Mouse (Mus musculus) embryo, embryonic 11.5 days (tissue): ENCODE results near the gene Eif1.
"Not testable (repeated sequence)": the region's sequence is repeated elsewhere in the genome, so short reads cannot be mapped to it uniquely, and the experiment has no call there.

Experiments used
- DNase-seq: peaks from one replicate; pipeline ENCODE4 v3.0.0-alpha.2; 2012; ENCODE audit warnings: low read depth, low spot score

The Eif1 gene

DNA sequence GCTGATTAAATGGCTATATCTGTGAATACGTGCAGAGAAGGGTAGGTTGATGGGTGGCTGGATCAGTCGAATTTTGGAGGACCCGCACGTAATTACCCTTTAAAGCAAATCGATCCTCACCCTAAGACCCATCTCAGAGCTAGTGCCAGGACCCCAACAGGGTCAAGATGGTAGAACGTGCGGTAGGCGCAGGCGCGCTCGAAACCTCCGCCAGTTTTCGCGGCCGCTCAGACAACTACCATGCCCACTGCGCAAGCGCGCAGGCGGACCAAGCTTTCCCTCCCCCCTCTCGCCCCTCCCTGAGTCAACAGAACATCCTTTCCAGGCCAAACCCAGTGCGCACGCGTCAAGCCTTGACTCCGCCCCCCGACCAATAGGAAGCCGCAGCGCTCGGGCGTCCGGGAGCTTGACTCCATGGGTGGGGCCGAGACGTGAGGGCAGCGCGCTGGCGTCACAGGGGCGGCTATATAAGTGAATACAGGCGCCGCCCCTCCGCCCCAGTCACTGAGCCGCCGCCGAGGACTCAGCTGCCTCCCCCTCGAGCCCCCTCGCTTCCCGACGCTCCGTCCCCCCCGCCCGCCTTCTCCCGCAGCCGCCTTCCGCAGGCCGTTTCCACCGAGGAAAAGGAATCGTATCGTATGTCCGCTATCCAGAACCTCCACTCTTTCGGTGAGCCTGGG is at the start of gene Eif1:
Gene Eif1, plus strand, starts transcription at position 394 of the 680 bp plus-strand sequence.
- peak; percentile 100 for DNase-seq

- DNase-seq = no peak
These were observed 47.8 kb upstream of the Eif1 start for GRCm38 (mm10) chr11:100271878-100272277.

GRCm38 (mm10) chr11:100274719-100275118 is 45.0 kb upstream of the Eif1 start:
- no peak for DNase-seq

- DNase-seq = no peak
These were observed 44.2 kb upstream of the Eif1 start for GRCm38 (mm10) chr11:100275466-100275865.

DNA sequence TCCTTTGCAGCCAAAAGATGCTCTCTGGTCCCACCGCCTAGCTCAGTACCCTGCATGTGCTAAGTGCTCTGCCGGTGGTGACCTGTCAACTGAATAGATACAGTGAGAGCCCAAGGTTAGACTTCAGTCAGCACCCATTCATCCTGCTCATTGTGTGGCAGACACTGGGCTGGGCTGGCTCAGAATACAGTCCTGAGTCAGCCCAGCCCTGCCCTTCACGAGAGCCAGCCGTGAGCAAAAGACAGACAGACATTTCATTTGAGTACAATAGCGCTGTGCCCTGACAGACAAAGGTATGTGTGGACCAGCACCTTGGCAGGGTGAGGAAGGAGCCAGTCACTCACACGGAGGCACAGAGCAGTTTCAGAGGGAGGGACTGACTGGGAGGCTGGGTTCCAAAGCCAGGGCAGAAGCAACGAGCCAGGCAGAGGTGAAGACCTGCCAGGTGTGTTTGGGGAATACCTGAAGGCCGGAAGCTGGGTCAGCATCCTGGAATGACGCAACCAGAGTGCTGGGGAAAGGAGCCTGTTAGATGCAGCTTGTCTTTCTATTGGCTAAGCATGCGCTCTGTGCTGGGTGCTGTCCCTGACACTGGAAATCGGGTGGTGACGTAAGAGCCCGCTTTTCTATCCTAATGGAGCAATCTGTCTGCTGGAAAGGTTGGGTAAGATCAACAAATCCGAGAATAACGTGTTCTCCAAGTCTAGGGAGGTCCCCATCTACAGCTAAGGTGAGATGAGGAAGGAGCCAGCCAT is 41.8 kb upstream of the Eif1 start:
- no peak for DNase-seq

DNA sequence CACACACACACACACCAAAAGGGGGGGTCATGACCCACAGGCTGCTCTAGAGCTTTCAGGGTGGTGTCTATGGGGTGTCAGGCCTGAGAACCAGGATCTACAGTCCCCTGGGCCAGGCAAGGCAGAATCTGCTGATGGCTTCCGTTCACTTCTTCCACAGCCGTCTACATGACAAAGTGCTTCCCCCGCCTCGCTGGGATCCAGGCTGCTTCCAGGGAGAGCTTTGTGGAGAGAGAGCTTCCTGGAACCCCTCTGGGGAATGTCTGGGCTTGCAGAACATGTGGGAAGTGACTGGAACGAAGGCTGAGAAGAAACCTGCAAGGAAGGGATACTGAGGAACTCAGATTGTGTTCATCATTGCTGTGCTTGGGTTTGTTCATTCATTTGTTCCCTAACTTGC is 40.9 kb upstream of the Eif1 start:
- no peak for DNase-seq

GRCm38 (mm10) chr11:100281596-100282544 is 37.8 kb upstream of the Eif1 start:
- peak; percentile 80 for DNase-seq

- peak; percentile 64 for DNase-seq
These were observed 37.1 kb upstream of the Eif1 start for GRCm38 (mm10) chr11:100282549-100282948.

- no peak for DNase-seq
These were observed 34.7 kb upstream of the Eif1 start for GRCm38 (mm10) chr11:100284988-100285387.

GRCm38 (mm10) chr11:100287024-100287423 is 32.7 kb upstream of the Eif1 start:
- no peak for DNase-seq

DNA sequence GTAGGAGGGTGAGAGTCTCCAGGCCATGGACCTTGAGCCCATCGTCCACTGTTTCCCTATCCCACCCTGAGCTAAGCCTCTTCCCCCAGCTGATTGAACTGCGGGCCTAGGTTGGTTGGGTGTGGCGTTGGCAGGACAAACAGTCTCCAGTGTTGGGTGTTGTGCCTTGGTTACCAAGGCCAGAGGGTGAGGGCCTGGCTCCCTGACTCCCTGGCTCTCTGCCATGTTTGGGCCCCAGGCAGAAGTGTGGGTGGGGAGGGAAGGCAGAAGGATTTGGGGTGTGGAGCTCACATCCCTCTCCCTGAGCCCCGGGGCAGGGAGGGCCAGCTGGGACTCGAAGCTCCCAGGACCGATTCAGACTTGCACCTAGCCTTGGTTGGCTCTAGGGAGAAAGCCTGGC is 30.7 kb upstream of the Eif1 start:
- DNase-seq = no peak

DNA sequence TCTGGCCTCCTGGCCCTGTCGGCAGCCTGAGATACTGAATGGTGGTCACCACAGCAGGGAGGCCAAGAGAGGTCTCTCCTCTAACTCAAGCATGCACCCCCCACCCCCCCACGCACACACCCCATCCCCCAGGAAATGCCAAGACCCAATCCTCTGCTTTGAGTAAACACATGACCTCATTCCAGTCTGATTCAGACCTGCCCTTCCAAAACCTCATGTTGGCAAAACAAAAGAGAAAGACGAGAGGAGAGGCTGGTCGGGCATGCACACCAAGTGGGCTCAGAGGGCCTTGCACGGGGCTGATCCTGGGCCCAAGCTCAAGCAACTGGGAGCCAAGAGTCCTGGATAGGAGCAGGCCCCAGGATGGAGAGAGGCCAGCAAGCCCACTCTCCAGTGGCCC is 29.4 kb upstream of the Eif1 start:
- DNase-seq = no peak

- no peak for DNase-seq
These were observed 26.8 kb upstream of the Eif1 start for GRCm38 (mm10) chr11:100292884-100293283.

GRCm38 (mm10) chr11:100295308-100295707 is 24.4 kb upstream of the Eif1 start:
- DNase-seq = peak; percentile 79

GRCm38 (mm10) chr11:100297801-100298200 is 21.9 kb upstream of the Eif1 start:
- no peak for DNase-seq

- DNase-seq = peak; percentile 73
These were observed 21.2 kb upstream of the Eif1 start for GRCm38 (mm10) chr11:100298274-100299036.

GRCm38 (mm10) chr11:100300293-100300692 is 19.4 kb upstream of the Eif1 start:
- peak; percentile 49 for DNase-seq

- DNase-seq = no peak
These were observed 18.4 kb upstream of the Eif1 start for GRCm38 (mm10) chr11:100301292-100301691.

DNA sequence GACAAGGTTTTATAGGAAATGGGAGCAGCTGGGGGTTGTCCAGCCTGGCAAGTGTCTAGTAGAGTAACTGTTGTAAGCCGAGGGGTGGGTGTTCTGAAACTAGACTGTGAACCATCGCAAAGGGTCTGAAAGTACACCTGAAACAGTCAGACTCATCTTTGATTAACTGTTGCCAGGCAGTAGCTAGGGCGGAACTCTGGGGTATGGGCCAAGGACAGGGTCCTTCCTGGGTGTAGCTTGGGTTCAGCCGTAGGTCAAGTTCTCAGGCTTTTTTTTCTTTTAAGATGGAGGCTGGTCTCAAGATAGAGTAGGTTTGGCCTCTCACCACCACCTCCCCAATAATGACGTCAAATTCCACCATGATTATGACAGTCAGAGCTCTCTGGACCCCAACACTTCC is 11.8 kb upstream of the Eif1 start:
- no peak for DNase-seq

DNA sequence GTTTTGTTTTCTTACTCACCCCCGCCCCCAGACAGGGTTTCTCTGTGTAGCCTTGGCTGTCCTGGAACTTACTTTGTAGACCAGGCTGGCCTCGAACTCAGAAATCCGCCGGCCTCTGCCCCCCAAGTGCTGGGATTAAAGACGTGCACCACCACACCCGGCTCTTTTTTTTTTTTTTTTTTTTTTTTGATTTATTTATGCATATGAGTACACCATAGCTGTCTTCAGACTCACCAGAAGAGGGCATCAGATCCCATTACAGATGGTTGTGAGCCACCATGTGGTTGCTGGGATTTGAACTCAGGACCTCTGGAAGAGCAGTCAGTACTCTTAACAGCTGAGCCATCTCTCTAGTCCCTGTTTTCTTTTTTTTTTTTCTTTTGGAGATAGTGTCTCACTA is 11.0 kb upstream of the Eif1 start:
- not testable (repeated sequence) for DNase-seq

GRCm38 (mm10) chr11:100311656-100312055 is 8.0 kb upstream of the Eif1 start:
- no peak for DNase-seq
